Mouse (Mus musculus): Measurements from ENCODE around the gene Gm44502.

DNA sequence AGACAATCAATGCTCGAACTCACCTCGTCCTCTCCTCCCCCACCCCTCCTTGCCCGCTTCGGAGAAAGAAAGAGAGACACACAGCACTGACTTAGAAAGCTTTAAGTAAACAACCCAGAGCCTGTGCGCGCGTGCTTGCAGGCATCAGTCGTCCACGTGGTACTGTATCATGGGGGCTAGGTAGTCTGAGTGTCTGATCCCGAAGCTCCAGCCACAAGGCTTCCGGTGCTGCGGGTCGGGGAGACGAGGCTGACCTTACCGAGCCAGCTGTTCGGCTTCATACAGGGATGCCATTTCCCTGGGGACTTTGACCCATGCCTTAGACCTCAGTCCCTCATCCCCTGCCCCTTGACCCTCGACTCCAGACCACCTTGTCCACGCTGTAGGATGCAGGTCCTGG is 52.1 kb downstream of the Gm44502 start:
- TF ChIP-seq POLR2A (IDR thresholded peaks at IDR 0.05; ENCODE audit: low read depth, low read length) (no peak), CTCF (conservative IDR thresholded peaks at IDR 0.05; ENCODE audit: insufficient read depth, insufficient read length, low read depth, low read length) (no peak)

Data from kidney, adult 2 months (tissue).